Mouse (Mus musculus) megakaryocyte, embryonic 14.5 days (primary cell): ENCODE data around the gene Pik3r4. TPM values are rescaled to one million over a fixed set of nuclear protein-coding genes. Genes with fewer than 3 reads are reported as not detected.
"Not testable (repeated sequence)": the region's sequence is repeated elsewhere in the genome, so short reads cannot be mapped to it uniquely, and the experiment has no call there.

ENCODE experiments used
- H3K27me3 ChIP-seq: replicated peaks from 2 replicates; pipeline ENCODE3; 2012; ENCODE audit warnings: inconsistent platforms
- H3K36me3 ChIP-seq: replicated peaks from 2 replicates; pipeline ENCODE3; 2012; ENCODE audit warnings: low read length, inconsistent platforms, mixed read lengths
- H3K4me1 ChIP-seq: 2 replicates; pipeline ENCODE4 v1.6.1; 2012; ENCODE audit warnings: inconsistent platforms
- H3K4me3 ChIP-seq: replicated peaks from 2 replicates; pipeline ENCODE3; 2012; ENCODE audit warnings: moderate library complexity, mild to moderate bottlenecking, inconsistent platforms
- H3K9me3 ChIP-seq: 2 replicates; pipeline ENCODE4 v1.6.1; 2012; ENCODE audit warnings: inconsistent platforms
- FLI1 ChIP-seq: IDR thresholded peaks from 2 replicates; pipeline ENCODE4 v1.6.1; 2012; ENCODE audit warnings: low read length, inconsistent platforms, mixed read lengths
- GATA1 ChIP-seq: IDR thresholded peaks from 3 replicates; pipeline ENCODE4 v1.6.1; 2012; ENCODE audit warnings: mixed read lengths, low read length, inconsistent platforms, borderline replicate concordance
- polyA plus RNA-seq: library from polyadenylated mRNA; stranded (reverse); fragments of >175 nt; gene quantifications from 2 replicates; pipeline ENCODE4 v1.2.3, GENCODE M21; 2012; ENCODE audit warnings: low replicate concordance; ENCODE audit not compliant: insufficient read depth

Gene Pik3r4
- 1.5 and 2.3 TPM in 2 replicates for polyA plus RNA-seq

DNA sequence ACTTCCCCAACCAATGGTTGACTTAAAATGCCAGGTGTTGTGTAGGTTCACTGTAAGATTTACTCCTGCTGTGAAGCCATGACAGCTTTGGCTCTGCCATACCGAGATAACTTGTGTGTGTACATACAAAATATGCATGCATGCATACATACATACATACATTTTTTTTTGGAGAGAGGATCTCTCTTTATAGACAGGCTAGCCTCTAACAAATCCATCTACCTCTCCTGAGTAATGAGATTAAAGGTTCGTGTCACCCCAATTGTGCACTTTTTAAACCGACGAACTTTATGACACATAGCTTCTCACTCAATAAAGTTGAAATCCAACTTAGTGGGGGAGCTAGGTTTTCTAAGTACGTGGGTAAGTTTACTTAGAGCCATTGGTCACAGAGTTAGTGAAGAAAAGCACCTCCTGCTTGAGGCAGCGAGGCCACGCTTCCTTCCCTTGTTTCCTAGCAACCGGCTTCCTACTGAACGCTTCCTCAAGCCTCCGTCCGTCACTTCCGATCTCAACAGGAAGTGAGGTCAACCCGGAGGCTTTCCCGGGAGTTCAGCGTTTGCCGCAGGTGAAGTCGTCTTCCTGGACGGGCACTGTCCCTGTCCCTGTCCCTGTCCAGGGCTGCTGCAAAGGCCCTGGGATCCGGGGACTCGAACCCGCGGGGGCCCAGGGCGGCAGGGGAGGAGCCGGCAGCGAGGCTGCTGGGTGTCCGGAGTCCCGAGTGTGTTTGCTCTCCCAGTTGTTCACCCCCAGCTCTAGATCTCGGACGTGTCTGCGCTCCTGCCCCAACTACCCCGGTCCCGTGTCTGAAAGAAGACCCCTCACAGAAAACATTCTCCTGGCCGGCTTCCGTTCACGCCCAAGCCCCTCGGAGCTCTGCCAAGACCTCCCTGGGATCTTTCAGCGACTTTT lies at the start of gene Pik3r4:
Gene Pik3r4 (plus strand): TSS at position 519 of the 912 bp plus-strand sequence.
- Histone ChIP-seq H3K4me3 (peak within 1 kb of the TSS; percentile 96), H3K27me3 (no peaks in the 10 kb centered on the region), H3K36me3 (peaks cover 35% of the 10 kb centered on the region), H3K9me3 (no peaks in the 10 kb centered on the region), H3K4me1 (peaks cover 36% of the 10 kb centered on the region)
- TF ChIP-seq FLI1 (peak; percentile 66), GATA1 (no peak)

DNA sequence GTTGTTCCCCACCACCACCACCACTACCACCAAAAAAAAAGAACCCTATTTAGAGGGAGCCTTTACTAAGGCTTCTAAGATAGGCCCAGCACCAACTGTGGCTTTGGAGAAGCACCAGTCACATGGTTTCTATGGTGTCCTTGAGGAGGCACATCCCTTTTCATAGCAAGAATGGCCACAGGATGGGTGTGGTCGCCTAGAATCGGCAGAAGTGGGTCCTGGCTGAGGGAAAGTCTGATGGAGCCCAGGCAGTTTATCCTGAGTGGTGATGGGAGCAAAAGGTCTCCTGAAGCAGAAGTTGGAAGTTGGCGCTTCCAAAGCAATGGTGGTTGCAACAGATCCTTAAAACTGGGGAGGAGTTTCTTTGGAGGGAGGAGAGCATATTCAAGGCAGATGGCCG lies 43.9 kb upstream of the Pik3r4 start:
- Histone ChIP-seq H3K9me3 (peaks cover 6% of the 10 kb centered on the region), H3K36me3 (no peaks in the 10 kb centered on the region), H3K4me1 (peaks cover 9% of the 10 kb centered on the region), H3K4me3 (no peak overlapping the region), H3K27me3 (no peaks in the 10 kb centered on the region)
- TF ChIP-seq GATA1 (no peak), FLI1 (no peak)

DNA sequence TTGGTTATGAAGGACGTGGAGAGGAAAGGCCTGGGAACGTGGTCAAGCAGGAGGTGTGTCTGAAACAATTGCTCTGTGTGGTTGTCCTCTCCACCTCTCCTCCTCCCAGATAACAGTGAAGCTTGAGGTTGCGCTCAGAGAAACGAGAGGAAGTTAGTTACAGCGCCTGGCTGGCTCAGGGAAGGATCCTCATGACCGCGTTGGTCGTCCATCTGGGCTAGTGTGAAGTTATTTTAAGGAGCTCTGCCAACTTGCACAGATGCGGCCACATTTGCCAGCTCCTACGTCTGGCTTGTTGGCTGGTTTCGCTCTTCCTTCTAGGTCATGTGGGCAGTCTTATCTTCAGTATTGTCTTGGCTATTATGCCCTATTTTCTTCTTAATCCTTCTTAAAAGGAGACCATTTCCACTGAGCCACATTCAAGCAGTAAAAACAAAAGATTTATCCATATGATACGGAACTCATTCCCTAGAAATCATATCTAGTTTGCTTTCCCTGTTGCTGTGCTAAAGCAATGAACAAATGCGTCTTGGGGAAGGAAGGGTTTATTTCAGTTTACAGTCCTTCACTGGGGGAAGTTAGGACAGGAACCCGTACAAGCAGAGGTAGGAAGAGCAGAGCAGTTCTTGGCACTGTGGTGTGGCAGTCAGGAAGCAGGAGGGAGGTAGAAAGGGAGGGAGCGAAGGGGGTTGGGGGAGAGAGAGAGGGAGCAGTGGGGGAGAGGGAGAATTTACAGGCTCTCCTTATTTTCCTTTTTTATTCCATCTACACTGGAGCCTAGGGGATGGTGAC lies 30.6 kb upstream of the Pik3r4 start:
- Histone ChIP-seq H3K4me3 (peak overlapping the region; percentile 83), H3K36me3 (no peaks in the 10 kb centered on the region), H3K9me3 (0 out of 2 replicates have a peak, but pooled peaks cover 5% of the 10 kb centered on the region), H3K27me3 (no peaks in the 10 kb centered on the region), H3K4me1 (peaks cover 52% of the 10 kb centered on the region)
- TF ChIP-seq GATA1 (no peak; the same call in 2 of the 3 replicates), FLI1 (no peak)

DNA sequence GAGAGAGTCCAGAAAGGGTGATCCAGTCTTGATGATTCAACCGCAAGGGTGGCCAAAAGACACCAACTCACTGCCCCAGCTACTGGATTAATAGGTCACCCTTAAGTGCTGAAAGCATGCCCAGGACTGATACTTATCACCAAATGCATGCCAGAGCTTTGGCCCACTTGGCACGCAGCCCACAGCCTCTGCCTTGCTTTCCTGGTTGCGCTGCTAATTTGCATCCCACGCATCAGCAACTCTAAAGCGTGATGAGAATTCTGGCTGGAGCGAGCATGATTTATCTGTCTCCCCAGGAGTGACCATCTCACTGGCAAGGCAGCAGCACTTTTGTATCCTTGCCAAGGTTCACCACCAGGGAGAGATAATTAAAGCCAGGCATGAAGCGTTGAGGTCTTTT lies 29.9 kb upstream of the Pik3r4 start:
- Histone ChIP-seq H3K36me3 (no peaks in the 10 kb centered on the region), H3K27me3 (no peaks in the 10 kb centered on the region), H3K4me1 (peaks cover 54% of the 10 kb centered on the region), H3K9me3 (0 out of 2 replicates have a peak, but pooled peaks cover 5% of the 10 kb centered on the region), H3K4me3 (peak overlapping the region; percentile 51)
- TF ChIP-seq FLI1 = no peak
- no peak for TF ChIP-seq GATA1

DNA sequence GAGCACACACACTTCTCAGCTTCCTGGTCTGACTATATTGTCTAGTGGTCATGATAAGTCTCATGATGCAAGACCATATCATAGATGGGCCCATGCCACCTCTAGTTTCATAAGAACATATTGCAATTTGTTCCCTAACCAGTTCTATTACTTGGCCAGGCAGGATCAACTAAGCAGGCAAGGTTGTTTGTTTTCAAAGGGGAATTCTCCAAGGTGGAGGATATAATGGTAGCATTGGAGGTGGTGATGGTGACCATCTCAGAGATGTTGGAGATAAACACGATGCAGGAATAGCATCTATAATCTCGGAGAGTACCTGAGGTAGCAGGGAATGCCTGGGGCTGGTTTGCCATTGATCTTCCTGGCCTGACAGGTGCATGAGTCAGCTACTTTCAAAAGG lies 26.8 kb upstream of the Pik3r4 start:
- Histone ChIP-seq H3K9me3 (0 out of 2 replicates have a peak, but pooled peaks cover 5% of the 10 kb centered on the region), H3K4me1 (peaks cover 54% of the 10 kb centered on the region), H3K36me3 (no peaks in the 10 kb centered on the region), H3K4me3 (no peak overlapping the region), H3K27me3 (no peaks in the 10 kb centered on the region)
- TF ChIP-seq GATA1 (no peak), FLI1 (no peak)

DNA sequence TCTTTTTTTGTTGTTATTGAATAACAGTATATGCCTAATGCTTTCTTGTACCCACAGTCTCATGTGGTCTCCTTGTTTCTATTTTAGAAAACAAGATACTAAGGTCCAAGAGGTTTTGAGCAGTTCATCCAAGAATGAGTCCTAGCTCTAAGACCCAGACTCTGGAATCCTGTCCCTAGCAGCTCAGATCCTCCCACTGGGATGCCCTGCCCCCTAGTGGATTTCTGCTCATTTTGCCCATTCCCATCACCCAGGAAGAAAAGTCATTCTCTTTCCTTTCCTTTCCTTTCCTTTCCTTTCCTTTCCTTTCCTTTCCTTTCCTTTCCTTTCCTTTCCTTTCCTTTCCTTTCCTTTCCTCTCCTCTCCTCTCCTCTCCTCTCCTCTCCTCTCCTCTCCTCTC lies 25.5 kb upstream of the Pik3r4 start:
- H3K9me3 ChIP-seq, H3K27me3 ChIP-seq, H3K36me3 ChIP-seq: not testable (repeated sequence)
- Histone ChIP-seq H3K4me3 (peak overlapping the region; percentile 33), H3K4me1 (peaks cover 50% of the 10 kb centered on the region)

DNA sequence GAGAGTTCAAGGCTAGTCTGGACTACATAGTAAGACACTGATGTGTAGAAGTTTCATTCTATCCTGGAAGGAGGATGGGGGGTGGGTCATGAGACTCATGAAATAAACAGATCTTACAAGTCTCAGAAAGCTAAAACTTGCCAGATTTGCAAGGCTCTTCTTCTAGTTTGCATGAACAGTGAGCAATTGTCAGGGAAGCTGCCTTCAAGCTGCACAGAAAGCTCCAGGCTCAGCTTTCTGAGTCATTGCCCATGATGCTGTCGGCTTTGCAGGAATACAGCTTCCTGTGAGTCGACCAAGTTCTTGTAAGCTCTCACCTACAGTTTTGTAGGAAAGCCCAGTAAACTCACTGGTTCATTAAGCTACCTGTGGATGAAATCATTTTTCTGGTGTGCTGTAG lies 8.8 kb upstream of the Pik3r4 start:
- TF ChIP-seq GATA1 (no peak), FLI1 (no peak)
- no peak overlapping the region for H3K4me3 ChIP-seq
- H3K36me3 ChIP-seq = no peaks in the 10 kb centered on the region
- H3K4me1 ChIP-seq = 0 out of 2 replicates have a peak, but pooled peaks cover 3% of the 10 kb centered on the region
- H3K27me3 ChIP-seq = peaks cover 2% of the 10 kb centered on the region
- no peaks in the 10 kb centered on the region for H3K9me3 ChIP-seq

DNA sequence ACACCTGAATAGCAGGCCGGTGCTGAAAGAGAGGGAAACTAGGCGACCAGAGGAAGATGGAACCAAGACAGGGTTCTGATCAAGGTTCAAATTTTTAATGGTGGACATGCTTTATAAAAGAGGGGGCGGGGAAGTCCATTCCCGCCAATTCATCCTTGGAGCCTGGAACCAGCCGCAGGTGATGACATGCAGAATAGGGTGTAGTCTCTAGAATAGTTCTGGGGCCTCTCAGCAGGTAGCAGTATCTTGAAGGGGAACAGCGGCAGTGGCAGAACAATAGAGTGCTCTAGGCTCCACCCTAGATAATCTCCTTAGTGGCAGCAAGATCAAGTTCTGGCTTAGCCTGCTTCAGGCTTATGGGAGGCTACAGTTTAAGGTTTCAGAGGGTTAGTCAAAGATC lies 1.4 kb upstream of the Pik3r4 start:
- H3K4me1 ChIP-seq = peaks cover 30% of the 10 kb centered on the region
- H3K9me3 ChIP-seq, H3K4me3 ChIP-seq: not testable (repeated sequence)

DNA sequence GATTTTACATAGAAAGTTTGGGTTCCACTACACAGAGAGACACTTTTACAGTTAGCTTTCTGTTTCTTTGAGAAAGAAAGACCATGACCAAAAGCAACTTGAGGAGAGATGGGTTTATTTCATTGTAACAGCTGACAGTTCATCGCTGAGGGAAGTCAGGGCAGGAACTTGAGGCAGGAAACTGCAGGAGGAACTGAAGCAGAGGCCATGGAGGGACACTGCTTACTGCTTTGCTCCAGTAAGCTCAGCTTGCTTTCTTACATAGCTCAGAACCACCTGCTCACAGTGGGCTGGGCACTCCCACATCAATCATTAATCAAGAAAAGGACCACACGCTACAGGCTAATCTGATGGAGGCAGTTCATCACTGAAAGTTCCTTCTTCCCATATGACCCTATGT lies 13.4 kb downstream of the Pik3r4 start:
- Histone ChIP-seq H3K36me3 (peaks cover 94% of the 10 kb centered on the region), H3K4me3 (no peak overlapping the region), H3K4me1 (peaks cover 22% of the 10 kb centered on the region), H3K9me3 (no peaks in the 10 kb centered on the region), H3K27me3 (no peaks in the 10 kb centered on the region)
- no peak for TF ChIP-seq FLI1
- no peak for TF ChIP-seq GATA1

More for the DNA sequence above, 1.4 kb upstream of the Pik3r4 start:
- not testable (repeated sequence) for H3K27me3 ChIP-seq
- H3K36me3 ChIP-seq = peaks cover 23% of the 10 kb centered on the region

DNA sequence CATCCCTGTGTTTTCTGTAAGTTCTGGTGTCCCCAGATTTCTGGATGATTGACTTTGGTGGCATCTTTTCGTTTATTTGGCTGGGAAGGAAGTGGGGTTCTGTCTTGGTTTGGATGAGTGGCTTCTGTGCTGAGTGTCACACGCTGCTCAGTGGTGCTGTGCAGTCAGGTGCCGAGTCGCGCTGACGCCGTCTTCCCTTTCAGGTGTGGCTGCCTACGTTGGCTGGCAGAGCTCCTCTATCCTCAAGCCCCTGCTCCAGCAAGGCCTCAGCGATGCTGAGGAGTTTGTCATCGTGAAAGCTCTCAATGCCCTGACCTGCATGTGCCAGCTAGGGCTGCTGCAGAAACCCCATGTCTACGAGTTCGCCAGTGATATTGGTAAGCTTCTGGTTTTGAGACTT lies 15.4 kb downstream of the Pik3r4 start:
- Histone ChIP-seq H3K36me3 (peaks cover 94% of the 10 kb centered on the region), H3K4me1 (peaks cover 30% of the 10 kb centered on the region), H3K4me3 (peak overlapping the region; percentile 38), H3K9me3 (no peaks in the 10 kb centered on the region), H3K27me3 (no peaks in the 10 kb centered on the region)
- TF ChIP-seq FLI1 (no peak), GATA1 (no peak)
